Mouse (Mus musculus) heart, postnatal 36 days (tissue): ENCODE measurements at regions not wholly inside any gene's neighbourhood (a gene's known extent, or its start where the extent isn't known, plus 50 kb on each side); places are given as distances from the start of the nearest gene placed in this dataset.

Source experiments
- DNase-seq, 2 experiments: peaks; one replicate each; pipeline ENCODE4 v3.0.0; 2021 to 2022
- intact Hi-C: fragments of 180-260 bp; cut with DNase I; formaldehyde crosslinking; loops from one replicate; pipeline ENCODE4 v1.15.1; 2025

DNA sequence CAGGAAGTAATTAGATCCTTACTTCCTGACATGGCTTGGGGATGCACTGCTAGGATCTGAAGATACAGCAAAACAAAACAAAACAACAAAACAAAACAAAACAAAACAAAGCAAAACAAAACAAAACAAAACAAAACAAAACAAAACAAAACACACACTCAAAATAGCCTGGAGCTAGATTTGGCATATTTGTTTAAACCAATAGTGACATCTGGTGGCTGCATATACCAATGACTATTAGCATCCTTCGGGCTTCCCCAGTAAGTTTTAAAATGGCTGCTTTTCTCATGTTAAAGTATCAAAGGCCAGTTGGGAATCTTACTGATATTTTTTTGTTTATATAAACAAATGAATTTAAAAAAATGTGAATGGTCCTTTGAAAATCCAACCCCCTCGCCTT lies 52.9 kb upstream of the Ica1 start:
- intact Hi-C loops = loop anchor here (2.0 to 10.0 kb wide), 5 partner anchors 94 to 1099 kb away; partner anchors contain the start of gene Glcci1
- no peak for DNase-seq

DNA sequence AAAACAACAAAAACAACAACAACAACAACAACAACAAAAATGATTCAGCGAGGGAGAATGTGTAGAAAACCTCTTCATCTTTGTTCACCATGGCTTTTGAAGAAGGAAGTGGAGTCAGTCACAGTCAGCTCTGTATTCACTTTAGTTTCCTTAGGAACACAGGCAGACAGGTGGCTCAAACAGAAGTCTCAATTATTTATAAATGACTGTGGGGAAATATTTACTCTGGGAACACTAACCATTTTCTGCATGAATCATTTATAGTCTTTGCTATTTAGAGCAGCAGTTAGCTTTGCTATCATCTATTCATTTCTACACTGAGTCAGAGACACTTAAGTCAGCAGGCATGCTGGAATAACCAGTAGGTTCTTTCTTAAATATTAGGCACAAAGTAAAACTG lies 54.6 kb upstream of the Ica1 start:
- intact Hi-C loops = loop anchor here (5.0 to 10.0 kb wide), 3 partner anchors 328 to 1101 kb away; partner anchors contain the start of gene Glcci1
- DNase-seq = no peak

- intact Hi-C loops = no loop called here
- DNase-seq = no peak
These were observed 75.4 kb upstream of the Ica1 start for GRCm38 (mm10) chr6:8853657-8854056.

- intact Hi-C loops = no loop called here
These were observed 82.3 kb upstream of the Ica1 start for GRCm38 (mm10) chr6:8860581-8860980.

DNA sequence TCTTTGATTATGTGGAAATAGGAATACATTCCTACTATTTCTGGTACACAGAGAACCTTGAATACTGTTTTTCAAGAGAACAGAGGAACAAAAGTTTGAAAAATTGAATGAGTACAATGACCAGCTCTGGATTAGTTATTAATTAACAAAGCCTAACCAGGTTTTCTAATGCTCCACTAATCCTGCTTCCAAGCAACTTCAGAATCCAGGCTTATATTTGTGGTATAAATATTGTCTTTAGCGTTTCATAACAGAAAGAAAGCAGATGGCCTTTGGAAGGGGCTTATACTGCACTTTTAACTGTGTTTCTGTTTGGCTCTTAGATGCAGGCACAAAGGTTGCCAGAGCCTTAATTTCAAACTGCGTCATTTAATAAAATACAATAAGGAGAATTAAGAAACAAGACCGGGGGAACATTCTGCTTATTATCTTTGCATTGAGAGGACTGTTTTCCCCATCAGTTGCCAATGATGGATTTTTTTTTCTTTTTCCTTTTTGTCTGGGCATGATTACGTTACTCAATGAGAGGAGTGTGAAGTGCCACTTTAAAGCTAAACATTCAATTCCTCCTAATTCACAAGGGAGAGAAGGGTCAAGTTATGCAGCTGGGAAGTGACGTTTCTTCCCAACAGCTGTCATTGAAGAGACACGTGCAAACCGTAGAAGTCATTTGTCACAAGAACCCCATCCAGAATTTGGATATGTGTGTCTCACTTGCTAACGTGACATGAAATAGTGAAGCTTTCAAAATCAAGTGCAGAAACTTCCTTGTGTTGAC lies 84.2 kb upstream of the Nxph1 start:
- no peak for DNase-seq
- intact Hi-C loops = no loop called here

More at GRCm38 (mm10) chr6:8860581-8860980, 82.3 kb upstream of the Ica1 start:
- no peak for DNase-seq

DNA sequence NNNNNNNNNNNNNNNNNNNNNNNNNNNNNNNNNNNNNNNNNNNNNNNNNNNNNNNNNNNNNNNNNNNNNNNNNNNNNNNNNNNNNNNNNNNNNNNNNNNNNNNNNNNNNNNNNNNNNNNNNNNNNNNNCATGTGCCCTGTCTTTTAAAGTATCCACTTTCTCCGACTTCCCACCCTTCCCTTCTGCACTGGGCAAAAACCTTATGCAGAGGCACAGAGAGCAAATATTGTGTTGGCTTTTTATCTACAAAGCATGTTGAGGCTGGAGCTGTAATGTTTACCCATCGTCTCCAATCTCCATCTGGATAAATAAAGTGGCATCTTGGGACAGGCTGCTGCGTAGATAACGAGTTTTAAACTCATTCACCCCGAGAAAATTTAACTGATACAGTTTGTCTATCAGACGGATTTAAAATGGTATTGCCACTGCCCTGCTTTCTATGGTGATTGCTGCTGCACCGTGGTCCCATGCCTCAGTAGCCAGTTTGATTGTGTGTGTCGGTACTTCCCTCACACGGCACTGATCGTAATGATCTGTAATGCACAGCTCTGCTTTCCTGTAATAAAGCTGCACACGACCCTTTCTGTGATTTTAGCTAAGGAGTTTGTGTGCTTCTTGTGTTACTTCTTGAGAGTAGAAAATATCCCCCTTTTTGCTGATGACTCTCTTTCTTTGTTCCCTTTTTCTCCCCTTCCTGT lies 70.7 kb upstream of the Nxph1 start:
- intact Hi-C loops = no loop called here

DNA sequence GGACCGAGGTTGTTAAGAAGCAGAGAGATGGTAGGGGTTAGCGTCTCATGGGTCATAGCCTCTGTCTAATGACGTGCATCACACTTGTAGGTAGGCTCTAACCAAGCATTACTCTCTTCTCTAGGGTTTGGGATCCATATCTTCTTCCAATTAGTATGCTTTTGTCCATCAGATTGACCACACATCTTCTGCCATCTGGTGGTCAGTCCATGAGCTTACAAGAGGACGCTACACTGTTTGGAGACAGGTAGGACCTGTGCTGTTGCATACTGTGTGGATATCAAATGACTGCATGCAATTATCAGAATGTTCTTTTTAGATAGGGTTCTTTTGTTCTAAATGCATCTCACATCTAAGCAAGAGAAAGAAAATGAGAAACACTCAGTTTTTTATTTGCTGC lies 54.6 kb upstream of the Nxph1 start:
- no peak for DNase-seq
- intact Hi-C loops = no loop called here

More for the DNA sequence above, 70.7 kb upstream of the Nxph1 start:
- no peak for DNase-seq

GRCm38 (mm10) chr6:8896097-8896496 lies 52.1 kb upstream of the Nxph1 start:
- intact Hi-C loops = no loop called here
- no peak for DNase-seq

DNA sequence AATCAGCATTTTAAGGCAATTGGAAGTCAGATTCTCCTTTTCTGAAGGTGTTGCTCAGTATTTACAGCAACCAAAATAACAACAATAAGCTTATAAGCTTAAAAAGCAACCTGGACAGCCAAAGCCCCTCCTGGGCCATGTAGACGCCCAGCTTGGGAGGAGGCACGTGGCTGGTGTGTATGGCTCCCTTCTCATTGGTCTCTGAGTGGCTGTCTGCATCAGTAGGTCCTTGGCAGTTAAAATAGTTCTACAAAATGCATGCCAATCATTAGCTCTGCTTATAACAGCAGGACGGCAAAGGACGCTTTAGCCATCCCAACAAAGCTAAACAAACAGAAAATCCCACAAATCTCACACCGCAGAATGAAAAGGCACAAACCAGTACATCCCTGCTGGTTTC lies 51.4 kb upstream of the Nxph1 start:
- DNase-seq = no peak
- intact Hi-C loops = no loop called here

DNA sequence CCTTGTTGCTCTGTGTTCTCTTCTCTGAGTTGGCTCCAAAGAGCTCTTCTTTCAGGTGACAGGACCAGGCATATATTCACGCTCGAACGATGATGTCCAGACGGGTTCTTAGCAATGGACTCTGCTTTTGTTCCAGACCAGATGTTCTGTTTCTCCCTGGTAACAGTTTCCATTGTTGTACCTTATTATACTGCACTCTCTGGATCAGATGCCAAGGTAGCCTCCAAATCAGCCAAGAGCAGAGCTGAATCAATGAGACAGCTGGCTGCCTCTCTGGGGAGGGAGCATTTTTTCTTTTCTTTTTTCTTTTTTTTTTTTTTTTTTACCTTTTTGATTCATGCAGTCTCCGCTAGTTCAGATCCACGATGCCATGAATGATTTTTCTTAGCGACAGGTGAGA lies 50.9 kb upstream of the Nxph1 start:
- no peak for DNase-seq
- intact Hi-C loops = no loop called here

GRCm38 (mm10) chr6:8898268-8898667 lies 50.0 kb upstream of the Nxph1 start:
- DNase-seq = no peak
- intact Hi-C loops = no loop called here
